Mouse (Mus musculus) C2C12 (cell line): Measurements from ENCODE around the gene Ubash3a.

Experiments
- CTCF ChIP-seq: IDR thresholded peaks from one replicate; pipeline ENCODE4 v1.5.1; 2011; ENCODE audit not compliant: control insufficient read depth, insufficient read depth, insufficient read length
- FOSL1 ChIP-seq: IDR thresholded peaks from one replicate; pipeline ENCODE4 v1.8.0; 2011; ENCODE audit warnings: mild to moderate bottlenecking, low read length; ENCODE audit not compliant: poor library complexity, insufficient read depth, severe bottlenecking
- MAX ChIP-seq: IDR thresholded peaks from one replicate; pipeline ENCODE4 v1.6.1; 2011; ENCODE audit warnings: mild to moderate bottlenecking, control low read depth
- USF1 ChIP-seq: IDR thresholded peaks from one replicate; pipeline ENCODE4 v1.6.1; 2011; ENCODE audit warnings: low read depth, mild to moderate bottlenecking, control low read depth, moderate library complexity

GRCm38 (mm10) chr17:31267138-31267537 lies 59.5 kb downstream of the Ubash3a start:
- TF ChIP-seq CTCF = no peak
- no peak for TF ChIP-seq USF1
- TF ChIP-seq MAX = no peak
- no peak for TF ChIP-seq FOSL1
